Mouse (Mus musculus) CD4-positive helper T cell, adult 2 months (primary cell): Measurements from ENCODE around the gene Rnf223.

Experiments
- DNase-seq: peaks from one replicate; pipeline ENCODE4 v3.0.0-alpha.2; 2012; ENCODE audit warnings: low read depth, missing footprints, low spot score

Rnf223 gene

DNA sequence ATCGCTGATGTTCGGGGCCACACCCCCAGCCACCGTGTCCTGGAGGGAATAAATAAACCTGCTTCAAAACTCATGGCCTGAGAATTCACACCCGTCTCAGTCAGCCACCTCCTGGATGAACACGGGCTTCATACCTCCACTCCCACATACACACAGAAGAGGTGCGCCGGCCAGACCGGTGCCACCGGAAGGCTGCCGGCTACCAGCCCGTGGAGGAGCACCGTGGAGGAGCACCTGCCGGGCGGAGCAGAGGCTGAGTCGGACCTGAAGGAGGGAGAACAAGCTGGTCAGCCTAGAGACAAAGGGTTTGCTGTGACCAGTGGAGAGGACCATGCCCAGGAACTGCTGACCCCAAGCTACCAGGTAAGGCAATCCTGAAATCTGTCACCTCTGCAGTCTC lies at the start of gene Rnf223:
Gene Rnf223 (plus strand): TSS at position 78 of the 400 bp plus-strand sequence.
- no peak for DNase-seq

DNA sequence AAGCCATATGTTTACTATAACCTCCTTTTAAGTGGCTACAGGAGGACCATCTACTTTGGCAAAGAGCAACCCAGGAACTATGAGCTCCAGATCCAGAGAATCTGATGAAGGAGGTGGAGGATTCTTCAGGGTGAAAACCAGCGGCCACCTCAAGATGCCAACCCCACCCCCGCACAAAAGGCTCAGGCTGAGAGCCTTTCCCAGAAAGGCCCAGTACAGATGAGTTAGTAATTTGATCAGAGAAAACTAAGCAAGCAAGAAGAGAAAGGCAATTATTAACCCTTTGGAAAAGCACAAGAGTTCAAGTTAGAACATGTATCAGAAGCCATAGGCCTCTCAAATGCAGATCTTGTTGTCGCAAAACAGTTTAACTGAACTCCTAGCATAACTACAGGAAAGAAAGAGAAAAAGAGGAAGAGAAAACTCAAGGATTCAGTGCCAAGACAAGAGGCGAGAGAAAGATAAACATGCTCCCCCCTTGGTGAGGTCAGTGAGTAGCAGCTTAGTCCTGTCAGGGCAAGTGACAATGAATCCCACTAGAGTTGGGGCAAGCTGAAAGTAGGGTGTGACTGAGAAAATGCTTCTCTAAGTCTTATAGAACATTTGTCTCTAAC lies 47.6 kb upstream of the Rnf223 start:
- DNase-seq = no peak

GRCm38 (mm10) chr4:156083348-156083747 lies 47.0 kb upstream of the Rnf223 start:
- DNase-seq = no peak

DNA sequence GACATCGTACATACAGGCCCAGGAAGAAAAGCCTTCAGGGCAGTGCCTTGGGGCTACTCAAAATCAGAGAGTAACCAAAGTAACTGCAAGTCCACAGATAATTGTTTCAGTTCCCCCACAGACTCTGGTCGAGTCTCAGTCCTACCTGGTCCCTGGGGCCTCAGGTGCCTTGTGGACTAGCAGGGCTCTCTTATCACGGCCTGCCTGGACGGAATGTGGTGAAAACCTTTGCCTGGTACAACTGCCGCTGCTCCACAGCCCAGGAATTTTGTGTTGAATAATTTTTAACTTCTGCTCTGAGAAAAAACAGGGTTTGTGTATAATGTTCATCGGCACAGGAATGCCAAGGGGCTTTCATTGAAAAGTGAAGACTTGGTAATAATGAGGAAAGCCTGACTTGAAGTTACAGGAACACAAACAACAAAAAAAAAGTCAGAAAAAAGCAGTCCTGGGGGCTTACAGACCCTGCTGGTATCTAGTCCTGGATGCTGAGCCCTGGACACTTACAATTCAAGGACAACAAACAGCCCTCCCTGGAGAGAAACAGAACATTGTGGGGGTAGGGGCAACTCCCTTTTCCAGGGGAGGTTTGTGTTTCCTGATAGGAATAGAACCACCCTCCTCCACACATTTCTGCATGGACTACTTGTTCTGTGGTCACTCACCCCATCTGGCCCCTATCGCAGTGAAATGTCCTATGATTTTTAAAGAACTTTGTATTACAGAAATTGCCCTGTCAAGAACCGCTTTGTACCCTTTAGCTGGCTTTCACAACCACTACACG lies 46.0 kb upstream of the Rnf223 start:
- DNase-seq = no peak

DNA sequence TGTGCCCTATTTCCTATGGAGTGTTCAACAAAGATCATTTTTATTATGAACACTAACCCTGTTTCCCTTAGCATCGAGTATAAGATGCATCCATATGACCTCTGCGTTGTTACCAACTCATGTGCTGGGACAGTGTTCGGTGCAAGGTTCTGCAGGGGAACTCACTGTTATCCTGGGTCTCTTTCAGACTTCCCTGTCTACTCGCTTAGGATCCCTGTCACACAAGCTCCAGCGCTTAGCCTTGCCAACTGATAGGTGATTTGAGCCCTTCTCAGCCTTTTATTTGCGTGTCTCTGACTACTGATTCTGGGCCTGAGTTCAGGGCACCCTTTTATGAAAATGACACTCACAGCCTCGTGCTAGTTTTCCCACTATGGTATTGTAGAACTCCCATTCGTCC lies 45.1 kb upstream of the Rnf223 start:
- no peak for DNase-seq

DNA sequence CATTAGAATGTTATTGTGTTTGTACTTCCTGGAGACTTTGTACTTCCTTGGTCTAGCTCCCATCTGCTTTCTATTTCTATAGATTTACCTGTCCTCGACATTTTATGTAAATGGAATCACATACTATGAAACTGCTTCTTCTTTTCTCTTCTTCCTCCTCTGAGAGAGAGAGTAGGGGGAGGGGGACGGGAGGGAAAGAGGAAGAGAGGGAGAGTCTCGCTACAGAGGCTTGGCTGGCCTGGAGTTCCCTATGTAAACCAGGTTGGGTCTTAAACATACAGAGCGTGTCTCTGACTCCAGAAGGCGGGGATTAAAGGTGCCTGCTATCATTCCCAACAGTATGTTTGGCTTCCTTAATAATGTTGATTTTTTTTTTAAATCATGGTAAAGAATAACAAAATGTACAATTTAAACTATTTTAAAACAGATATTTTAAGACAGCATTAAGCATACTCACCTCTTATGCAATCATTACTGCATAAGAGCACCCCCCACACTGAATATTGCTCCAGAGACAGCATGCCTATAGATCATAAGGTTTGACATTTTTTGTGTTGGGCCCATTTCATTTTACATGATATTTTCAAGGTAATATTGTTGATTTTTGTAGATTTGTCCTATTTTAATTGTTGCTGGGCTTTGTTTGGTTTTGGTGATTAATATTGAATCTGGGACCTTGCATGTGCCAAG lies 42.8 kb upstream of the Rnf223 start:
- DNase-seq = no peak

DNA sequence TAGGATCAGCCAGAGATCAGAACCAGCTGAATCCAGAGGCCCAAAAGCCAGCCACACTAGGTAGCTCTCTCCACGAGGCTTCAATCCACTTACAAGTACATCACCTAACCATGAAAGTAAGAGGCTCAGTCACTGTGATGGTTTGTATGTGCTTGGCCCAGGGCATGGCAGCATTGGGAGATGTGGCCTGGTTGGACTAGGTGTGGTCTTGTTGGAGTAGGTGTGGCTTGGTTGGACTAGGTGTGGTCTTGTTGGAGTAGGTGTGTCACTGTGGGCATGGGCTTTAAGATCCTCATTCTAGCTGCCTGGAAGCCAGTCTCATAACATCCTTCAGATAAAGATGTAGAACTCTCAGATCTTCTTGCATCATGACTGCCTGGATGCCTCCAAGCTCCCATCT lies 39.1 kb upstream of the Rnf223 start:
- no peak for DNase-seq

DNA sequence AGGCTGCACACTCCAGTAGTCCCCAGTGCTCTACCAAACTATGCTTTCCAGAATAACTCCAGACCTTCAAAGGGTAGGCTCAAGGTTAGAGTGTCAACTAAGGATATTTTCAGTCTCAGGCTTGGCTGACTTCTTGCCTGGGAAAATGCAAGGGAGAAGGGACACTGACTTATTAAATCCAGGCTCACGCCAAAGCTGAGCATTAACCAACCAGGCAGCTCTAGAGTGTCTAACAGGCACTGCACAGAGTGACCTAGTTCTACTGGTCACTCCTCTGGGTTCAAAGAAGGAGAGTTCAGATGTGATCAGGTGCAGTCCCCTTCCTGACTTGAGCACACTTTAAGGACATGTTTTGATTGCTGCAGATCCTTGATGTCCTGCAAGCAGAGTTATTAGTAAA lies 37.5 kb upstream of the Rnf223 start:
- DNase-seq = no peak

DNA sequence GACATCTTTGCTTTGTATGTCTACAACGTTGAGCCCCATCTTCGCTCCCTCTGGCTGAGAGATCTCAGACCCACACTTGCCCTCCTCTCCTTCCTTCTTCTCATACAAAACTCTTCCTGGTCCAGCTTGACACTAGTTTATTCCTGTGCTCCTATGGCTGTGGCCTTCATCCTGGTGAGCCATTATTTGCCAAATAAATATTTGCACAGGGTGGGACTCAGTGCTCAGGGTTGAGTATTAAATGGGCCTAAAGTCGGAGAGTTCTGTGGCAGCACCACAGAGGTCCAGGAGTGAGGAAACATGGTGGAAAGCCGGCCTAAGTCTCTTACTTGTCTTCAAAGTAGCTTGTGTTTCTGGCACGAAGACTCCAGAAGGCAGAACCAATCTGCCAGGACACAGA lies 36.6 kb upstream of the Rnf223 start:
- no peak for DNase-seq

DNA sequence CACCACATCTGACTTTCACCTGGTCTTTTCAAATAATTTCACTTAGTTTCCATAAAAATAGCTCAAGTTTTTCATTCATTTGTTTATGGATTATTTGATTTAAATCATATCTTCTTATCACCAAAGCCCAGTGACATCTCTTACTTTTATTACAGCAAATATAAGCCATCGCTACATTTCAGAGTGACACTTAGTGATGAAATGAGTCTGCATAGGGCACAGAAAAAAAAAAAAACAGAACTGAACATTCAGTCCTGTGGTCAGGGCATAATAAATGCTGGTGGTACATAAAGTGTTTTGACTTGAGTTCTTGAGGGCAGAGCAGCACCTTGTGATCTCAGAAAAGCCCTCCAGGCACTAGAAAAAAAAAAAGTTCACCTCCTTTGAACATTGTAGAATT lies 34.1 kb upstream of the Rnf223 start:
- DNase-seq = no peak

DNA sequence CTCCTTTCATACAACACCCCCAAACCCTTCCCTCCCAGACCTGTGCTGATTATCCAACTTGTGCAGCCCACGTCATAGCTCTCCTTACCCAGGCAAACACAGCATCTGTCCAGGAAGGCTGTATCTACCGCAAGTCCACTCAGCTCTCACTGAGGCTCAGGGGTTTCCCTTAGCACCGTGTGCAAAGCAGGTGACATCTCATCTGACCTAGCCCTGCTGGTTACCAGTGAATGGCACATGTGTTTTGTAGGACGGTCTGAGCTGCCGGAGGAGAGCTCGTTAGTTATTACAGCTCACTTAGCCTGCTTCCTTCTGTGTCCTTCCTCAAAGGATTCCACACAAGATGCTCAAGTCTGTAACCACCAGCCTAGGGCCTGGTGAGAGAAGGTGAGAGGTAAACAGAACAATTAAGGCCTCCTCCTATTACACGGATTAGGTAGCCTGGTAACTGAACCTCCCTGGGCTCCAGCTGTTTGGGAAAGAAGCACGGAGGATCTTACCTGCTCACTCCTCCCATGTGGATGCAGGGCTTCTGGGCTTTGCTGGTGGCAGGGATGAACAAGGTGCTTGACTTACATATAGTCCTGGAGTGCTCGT lies 32.4 kb upstream of the Rnf223 start:
- DNase-seq = no peak

DNA sequence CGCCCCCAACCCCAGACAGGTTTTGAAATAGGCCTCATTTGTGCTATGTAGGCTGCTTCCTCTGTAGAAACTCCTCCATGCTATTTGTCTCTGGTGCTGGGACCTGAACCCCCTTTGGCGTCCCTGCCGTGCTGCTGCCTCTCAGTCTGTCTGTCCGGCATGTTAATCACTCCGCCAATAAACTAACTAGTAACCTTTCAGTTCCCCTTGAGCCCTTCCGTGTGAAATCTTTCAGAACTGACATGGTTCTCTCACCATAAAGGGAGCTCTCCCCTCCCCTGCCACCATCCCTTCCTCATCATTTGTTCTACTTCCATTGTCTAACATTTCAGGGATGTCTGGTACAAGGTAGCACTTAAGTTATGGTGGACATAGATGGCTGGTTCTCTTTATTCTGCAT lies 30.9 kb upstream of the Rnf223 start:
- DNase-seq = no peak

- no peak for DNase-seq
Measured at GRCm38 (mm10) chr4:156100501-156100900, 29.8 kb upstream of the Rnf223 start.

DNA sequence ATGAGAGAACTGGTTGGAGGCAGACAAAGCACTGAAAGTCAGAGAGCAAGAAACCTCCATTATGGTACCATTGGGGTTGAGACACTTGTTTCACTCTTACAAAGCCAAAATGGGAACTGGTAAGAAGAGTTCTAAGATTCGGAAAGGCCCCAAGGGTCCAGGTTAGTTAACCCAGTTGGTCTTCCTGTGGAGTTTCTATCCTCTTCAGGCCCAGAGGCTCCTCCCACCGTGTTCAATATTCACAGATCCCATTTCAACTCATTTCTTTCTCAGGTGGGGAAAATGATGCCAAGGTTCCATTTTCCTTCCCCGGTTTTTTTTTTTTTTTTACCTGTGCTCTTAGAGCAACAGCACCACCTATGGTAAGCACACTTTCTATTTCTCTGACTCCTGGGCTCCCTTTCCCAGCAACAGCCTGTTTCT lies 28.8 kb upstream of the Rnf223 start:
- DNase-seq = peak; percentile 17

DNA sequence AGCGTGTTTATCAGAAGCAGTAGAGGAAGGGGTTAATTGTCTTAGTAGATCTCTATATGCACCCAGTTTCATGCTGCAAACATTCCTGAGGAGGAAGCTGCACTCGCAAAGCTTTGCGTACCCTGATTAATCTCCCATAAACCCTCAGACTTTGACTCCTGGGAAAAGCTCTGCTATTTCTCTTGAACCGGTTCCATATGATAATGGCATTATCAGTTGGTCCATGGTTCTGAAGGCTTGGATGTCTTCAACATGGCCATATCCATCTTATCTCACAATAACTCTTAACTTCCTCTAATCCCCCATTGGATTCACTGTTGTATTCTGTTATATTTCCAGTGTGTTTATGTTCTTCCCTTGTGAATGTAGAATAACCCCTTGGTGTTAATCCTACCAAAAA lies 27.0 kb upstream of the Rnf223 start:
- no peak for DNase-seq

GRCm38 (mm10) chr4:156108606-156109546 lies 21.4 kb upstream of the Rnf223 start:
- DNase-seq = peak; percentile 56

DNA sequence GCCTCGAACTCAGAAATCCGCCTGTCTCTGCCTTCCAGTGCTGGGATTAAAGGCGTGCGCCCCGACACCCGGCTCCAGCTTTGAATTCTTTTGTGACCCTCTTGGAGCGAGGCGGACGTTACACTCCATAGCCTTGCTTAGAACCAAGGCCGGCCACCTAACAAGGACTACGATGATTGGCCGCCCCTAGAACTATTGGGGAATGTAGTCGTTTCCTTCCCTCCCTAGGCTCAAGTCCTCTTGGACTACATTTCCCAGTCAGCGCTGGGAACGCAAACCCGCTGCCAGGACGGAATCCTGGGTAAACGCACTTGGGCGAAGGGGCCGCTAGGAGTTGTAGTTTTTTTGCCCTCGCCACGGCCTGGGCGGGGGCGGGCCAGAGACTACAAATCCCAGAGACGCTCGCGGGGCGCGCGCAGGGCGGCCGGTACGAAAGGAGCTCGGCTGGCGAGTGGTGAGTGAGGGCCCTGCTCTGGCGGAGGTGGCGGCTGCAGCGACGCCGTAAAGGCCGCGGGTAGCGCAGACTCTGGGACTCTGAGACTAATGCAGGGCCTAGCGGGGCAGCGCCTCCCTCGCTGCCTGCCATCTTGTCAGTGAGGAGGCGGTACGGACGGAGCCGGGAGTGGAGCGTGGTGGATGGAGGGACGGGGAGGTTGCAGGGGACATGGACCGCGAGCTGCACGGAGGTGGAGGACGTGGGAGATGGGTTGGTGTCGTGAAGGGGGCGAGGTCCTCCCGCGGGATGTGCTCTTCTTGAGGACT lies 20.6 kb upstream of the Rnf223 start, which contains the start of gene 9430015G10Rik:
Gene 9430015G10Rik (plus strand): TSS at position 413 of the 762 bp plus-strand sequence.
- peak; percentile 98 for DNase-seq

GRCm38 (mm10) chr4:156124077-156124476 lies 6.2 kb upstream of the Rnf223 start:
- no peak for DNase-seq

GRCm38 (mm10) chr4:156125393-156125792 lies 4.9 kb upstream of the Rnf223 start:
- DNase-seq = no peak

GRCm38 (mm10) chr4:156126841-156127240 lies 3.5 kb upstream of the Rnf223 start:
- DNase-seq = no peak
